In the genomic region with DNA sequence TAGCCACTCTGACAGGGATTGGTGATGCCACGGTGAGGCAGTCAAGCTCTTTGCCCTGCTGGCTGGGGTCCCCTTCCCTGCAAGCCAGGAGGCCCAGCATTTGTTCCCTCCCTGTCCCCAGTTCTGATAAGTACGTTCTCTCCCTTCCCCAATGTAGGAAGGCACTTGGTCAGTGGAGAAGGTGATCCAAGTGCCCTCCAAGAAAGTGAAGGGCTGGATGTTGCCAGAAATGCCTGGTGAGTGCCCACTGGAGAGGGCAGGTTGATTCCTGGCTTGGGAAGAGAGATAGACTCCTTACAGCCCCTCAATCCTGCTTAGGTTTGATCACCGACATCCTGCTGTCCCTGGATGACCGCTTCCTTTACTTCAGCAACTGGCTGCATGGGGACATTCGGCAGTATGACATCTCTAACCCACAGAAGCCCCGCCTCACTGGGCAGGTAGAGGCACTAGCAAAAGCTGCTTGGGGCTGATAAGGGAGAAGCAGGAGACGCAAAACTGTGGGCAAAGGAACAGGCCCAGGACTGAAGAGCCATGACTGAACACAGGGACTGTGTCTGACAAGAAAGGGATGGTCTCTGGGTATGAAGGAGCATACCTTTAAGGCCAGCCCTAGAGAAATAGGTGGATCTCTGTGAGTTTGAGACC, we compare ENCODE assay signal across 28 mouse cellular contexts. TPM values are rescaled to one million over a fixed set of nuclear protein-coding genes. Genes with fewer than 3 reads are reported as not detected.
DNase-seq lines count a peak whose midpoint lies in the region; ATAC-seq and TF ChIP-seq lines count a peak whose summit lies in the region.
"Not testable (repeated sequence)": the region's sequence is repeated elsewhere in the genome, so short reads cannot be mapped to it uniquely, and the experiment has no call there.
"Had no signal": no experiment of that assay in that cellular context is flagged by ENCODE, and none has a peak within 500 bp of the region (broad histone marks: within the 10 kb centered on the region; RNA-seq: fewer than 3 reads in every experiment).

No protein-coding gene starts in this region.

- H3K4me2 ChIP-seq in intestine, embryonic 15.5 days (replicated peaks); lung, embryonic 14.5 days: not testable (repeated sequence)
- peak overlapping the region; percentile 54 for H3K4me2 ChIP-seq in liver, embryonic 13.5 days

- H3K4me1 ChIP-seq in G1E (ENCODE audit: insufficient read depth, low read depth, low read length) = peaks cover 18% of the 10 kb centered on the region
- not testable (repeated sequence) for H3K4me1 ChIP-seq in intestine, embryonic 15.5 days (replicated peaks); lung, embryonic 14.5 days (ENCODE audit: insufficient read depth)
- peaks cover 25% of the 10 kb centered on the region for H3K4me1 ChIP-seq in liver, embryonic 13.5 days (replicated peaks)

- 88% methylated on average over 7 of the region's 7 CpGs for WGBS in intestine, embryonic 15.5 days
- 37% methylated on average over 7 of the region's 7 CpGs for WGBS in liver, embryonic 13.5 days (ENCODE audit: insufficient replicate concordance)
- WGBS in lung, embryonic 14.5 days = 52% methylated on average over 5 of the region's 7 CpGs

- not testable (repeated sequence) for H3K9me3 ChIP-seq in G1E (replicated peaks); intestine, embryonic 15.5 days; liver, embryonic 13.5 days (replicated peaks); lung, embryonic 14.5 days (ENCODE audit: low read depth, low read length)

- H3K9ac ChIP-seq in intestine, embryonic 15.5 days; lung, embryonic 14.5 days: not testable (repeated sequence)
- peak overlapping the region; percentile 56 for H3K9ac ChIP-seq in liver, embryonic 13.5 days

- H3K36me3 ChIP-seq in G1E (replicated peaks); intestine, embryonic 15.5 days; liver, embryonic 13.5 days; lung, embryonic 14.5 days (ENCODE audit: insufficient read depth): not testable (repeated sequence)

- TF ChIP-seq CTCF in G1E (IDR thresholded peaks at IDR 0.05; ENCODE audit: low read depth, low read length); lung, embryonic 14.5 days (IDR thresholded peaks at IDR 0.05; ENCODE audit: low read depth): not testable (repeated sequence)

- H3K4me3 ChIP-seq in G1E (ENCODE audit: low read depth, low read length); intestine, embryonic 15.5 days (replicated peaks); liver, embryonic 13.5 days (replicated peaks); lung, embryonic 14.5 days (ENCODE audit: low read depth, low read length): not testable (repeated sequence)

- peak; percentile 61 for ATAC-seq in G1E (ENCODE audit: extremely low read depth, insufficient number of reproducible peaks, low FRiP score, poor library complexity, severe bottlenecking)
- peak; percentile 93 for ATAC-seq in erythroid progenitor cell, adult 5-6 weeks (replicated peaks; ENCODE audit: low FRiP score, poor library complexity, severe bottlenecking)
- peak; percentile 53; the same call in 1 of the 2 replicates for ATAC-seq in intestine, embryonic 15.5 days
- ATAC-seq in liver, embryonic 13.5 days (ENCODE audit: low read depth) = peak; percentile 98
- ATAC-seq in lung, embryonic 14.5 days (ENCODE audit: insufficient read depth) = peak; percentile 56; the same call in 1 of the 2 replicates
- peak; percentile 88 for ATAC-seq in megakaryocyte progenitor cell, adult 5-6 weeks (replicated peaks; ENCODE audit: poor library complexity)

- not testable (repeated sequence) for H3K27ac ChIP-seq in intestine, embryonic 15.5 days; lung, embryonic 14.5 days (ENCODE audit: low read depth)
- H3K27ac ChIP-seq in liver, embryonic 13.5 days = peak overlapping the region; percentile 92

- H3K27me3 ChIP-seq in G1E (ENCODE audit: insufficient read depth, low read length) = peaks cover 16% of the 10 kb centered on the region
- H3K27me3 ChIP-seq in intestine, embryonic 15.5 days (replicated peaks); liver, embryonic 13.5 days; lung, embryonic 14.5 days (ENCODE audit: insufficient read depth, low read length): not testable (repeated sequence)

- DNase-seq in G1E (ENCODE audit: low spot score); lung, embryonic 14.5 days: not testable (repeated sequence)
- DNase-seq in c-Kit-negative CD71-positive TER-119-positive erythroid progenitor cells, embryonic 14.5 days (ENCODE audit: low read depth, low spot score) = peak; percentile 69
- peak; percentile 87 for DNase-seq in liver, embryonic 13.5 days
- peak; percentile 78 for DNase-seq in spleen, postnatal 4 days (ENCODE audit: low spot score in 2 of 2)

RNA-seq across cellular contexts. Expression of a gene that starts 8.9 kb away (rescaled TPM):
- total RNA-seq in G1E (2014; fragmentation: Nextera tagmentation) = 7.9 and 11.2 TPM in 2 replicates
- 41.5 and 58.9 TPM in 2 replicates for total RNA-seq in G1E (2017)
- 3.2 and 3.5 TPM in 2 replicates for polyA plus RNA-seq in G1E (2012)
- not detected in 2 replicates for total RNA-seq in erythroid progenitor cell, adult 5-6 weeks (2015; ENCODE audit: low replicate concordance)
- total RNA-seq in erythroid progenitor cell, adult 5-6 weeks (2017; ENCODE audit: low replicate concordance) = not detected in 2 replicates
- polyA plus RNA-seq in intestine, embryonic 15.5 days (2015; fragmentation: Nextera tagmentation; extraction: Ambion mirVana) = 4.0 and 5.5 TPM in 2 replicates
- 6.7 and 8.5 TPM in 2 replicates for polyA plus RNA-seq in liver, embryonic 13.5 days (2015; fragmentation: Nextera tagmentation; extraction: Ambion mirVana)
- polyA plus RNA-seq in lung, embryonic 14.5 days (2014; fragmentation: Nextera tagmentation; extraction: Ambion mirVana) = 4.2 and 4.9 TPM in 2 replicates
- total RNA-seq in megakaryocyte progenitor cell, adult 5-6 weeks (2015) = not detected in 2 replicates
- total RNA-seq in megakaryocyte progenitor cell, adult 5-6 weeks (2017) = 0.14 TPM in 1 of 2 replicates, not detected in the other
- total RNA-seq: granulocyte monocyte progenitor cell, adult 5-6 weeks; layer of hippocampus, postnatal 10 days; left cerebral cortex, postnatal 36 days had no signal
- polyA plus RNA-seq: forebrain, embryonic 10.5 days; forebrain, embryonic 16.5 days; midbrain, embryonic 10.5 days; midbrain, embryonic 16.5 days had no signal

RNA-seq across cellular contexts. Expression of a gene that starts 43.6 kb away (rescaled TPM):
- total RNA-seq in G1E (2014; fragmentation: Nextera tagmentation) = 6.1 and 6.8 TPM in 2 replicates
- 14.7 and 15.7 TPM in 2 replicates for total RNA-seq in G1E (2017)
- 4.1 and 4.5 TPM in 2 replicates for polyA plus RNA-seq in G1E (2012)
- total RNA-seq in erythroid progenitor cell, adult 5-6 weeks (2015; ENCODE audit: low replicate concordance) = 2.9 and 5.4 TPM in 2 replicates
- 2.4 and 12.6 TPM in 2 replicates for total RNA-seq in erythroid progenitor cell, adult 5-6 weeks (2017; ENCODE audit: low replicate concordance)
- polyA plus RNA-seq in intestine, embryonic 15.5 days (2015; fragmentation: Nextera tagmentation; extraction: Ambion mirVana) = 10.2 and 11.6 TPM in 2 replicates
- 4.7 and 5.3 TPM in 2 replicates for polyA plus RNA-seq in liver, embryonic 13.5 days (2015; fragmentation: Nextera tagmentation; extraction: Ambion mirVana)
- polyA plus RNA-seq in lung, embryonic 14.5 days (2014; fragmentation: Nextera tagmentation; extraction: Ambion mirVana) = 8.2 and 8.8 TPM in 2 replicates
- total RNA-seq in megakaryocyte progenitor cell, adult 5-6 weeks (2015) = 3.5 TPM in 2 replicates
- 4.2 and 5.2 TPM in 2 replicates for total RNA-seq in megakaryocyte progenitor cell, adult 5-6 weeks (2017)

RNA-seq across cellular contexts. Expression of a gene that starts 59.4 kb away (rescaled TPM):
- not detected in 2 replicates for total RNA-seq in G1E (2014; fragmentation: Nextera tagmentation)
- total RNA-seq in G1E (2017) = not detected in 2 replicates
- not detected in 2 replicates for polyA plus RNA-seq in G1E (2012)
- total RNA-seq in erythroid progenitor cell, adult 5-6 weeks (2015; ENCODE audit: low replicate concordance) = not detected in 2 replicates
- not detected in 2 replicates for total RNA-seq in erythroid progenitor cell, adult 5-6 weeks (2017; ENCODE audit: low replicate concordance)
- not detected in 2 replicates for polyA plus RNA-seq in intestine, embryonic 15.5 days (2015; fragmentation: Nextera tagmentation; extraction: Ambion mirVana)
- polyA plus RNA-seq in liver, embryonic 13.5 days (2015; fragmentation: Nextera tagmentation; extraction: Ambion mirVana) = not detected in 2 replicates
- not detected in 2 replicates for polyA plus RNA-seq in lung, embryonic 14.5 days (2014; fragmentation: Nextera tagmentation; extraction: Ambion mirVana)
- not detected in 2 replicates for total RNA-seq in megakaryocyte progenitor cell, adult 5-6 weeks (2015)
- not detected in 2 replicates for total RNA-seq in megakaryocyte progenitor cell, adult 5-6 weeks (2017)
- total RNA-seq: adrenal gland, adult 2 months; adrenal gland, postnatal 4 days; gastrocnemius, postnatal 10 days; granulocyte monocyte progenitor cell, adult 5-6 weeks; heart, postnatal 25 days; layer of hippocampus, postnatal 10 days; left cerebral cortex, adult 2 months; left cerebral cortex, postnatal 36 days had no signal
- polyA plus RNA-seq: adrenal gland, adult 2 months; embryonic facial prominence, embryonic 14.5 days; forebrain, embryonic 10.5 days; forebrain, embryonic 16.5 days; heart, embryonic 14.5 days; hindbrain, embryonic 13.5 days; kidney, adult 2 months; limb, embryonic 14.5 days; midbrain, embryonic 10.5 days; midbrain, embryonic 16.5 days; myocyte; neural tube, embryonic 13.5 days; spleen, adult 2 months had no signal
